In genomic region chr6:97252086-97252485, GRCm38 (mm10) we compare ENCODE assay signal across 20 mouse cellular contexts. TPM values are rescaled to one million over a fixed set of nuclear protein-coding genes. Genes with fewer than 3 reads are reported as not detected.
A peak's percentile ranks its signal among the peaks of the same experiment; 100 is the strongest.
DNase-seq lines count a peak whose midpoint lies in the region; ATAC-seq and TF ChIP-seq lines count a peak whose summit lies in the region.
"Had no signal": no experiment of that assay in that cellular context is flagged by ENCODE, and none has a peak within 500 bp of the region (broad histone marks: within the 10 kb centered on the region; RNA-seq: fewer than 3 reads in every experiment).

No protein-coding gene starts in this region.

- no peaks in the 10 kb centered on the region for H3K79me2 ChIP-seq in myocyte (ENCODE audit: control insufficient read depth, insufficient read depth)

- H3ac ChIP-seq in myocyte (ENCODE audit: control insufficient read depth, insufficient read length) = no peak overlapping the region

- H3K9me3 ChIP-seq in heart, embryonic 10.5 days = no peaks in the 10 kb centered on the region
- H3K9me3 ChIP-seq in heart, embryonic 13.5 days = no peaks in the 10 kb centered on the region
- H3K9me3 ChIP-seq: hindbrain, embryonic 15.5 days had no signal

- peak overlapping the region; percentile 51 for H3K4me3 ChIP-seq in heart, embryonic 10.5 days
- H3K4me3 ChIP-seq in heart, embryonic 13.5 days = peak overlapping the region; percentile 49
- H3K4me3 ChIP-seq in myocyte = peak overlapping the region; percentile 29
- H3K4me3 ChIP-seq: erythroblast, embryonic 14.5 days; hindbrain, embryonic 15.5 days had no signal

- H3K27ac ChIP-seq in heart, embryonic 10.5 days = peak overlapping the region; percentile 87
- peak overlapping the region; percentile 95 for H3K27ac ChIP-seq in heart, embryonic 13.5 days (replicated peaks)
- H3K27ac ChIP-seq: hindbrain, embryonic 15.5 days; liver, embryonic 14.5 days; stomach, postnatal 0 days had no signal

- peaks cover 21% of the 10 kb centered on the region for H3K4me1 ChIP-seq in heart, embryonic 10.5 days
- peaks cover 12% of the 10 kb centered on the region; the same call in 1 of the 2 replicates for H3K4me1 ChIP-seq in heart, embryonic 13.5 days
- H3K4me1 ChIP-seq: hindbrain, embryonic 15.5 days had no signal

- H3K27me3 ChIP-seq in heart, embryonic 10.5 days (ENCODE audit: insufficient read depth, poor library complexity, severe bottlenecking) = no peaks in the 10 kb centered on the region
- H3K27me3 ChIP-seq in heart, embryonic 13.5 days (replicated peaks) = no peaks in the 10 kb centered on the region
- H3K27me3 ChIP-seq in myocyte (ENCODE audit: control insufficient read depth, insufficient read depth, insufficient read length) = no peaks in the 10 kb centered on the region
- H3K27me3 ChIP-seq: hindbrain, embryonic 15.5 days had no signal

- peak overlapping the region; percentile 72 for H3K9ac ChIP-seq in heart, embryonic 13.5 days
- H3K9ac ChIP-seq: hindbrain, embryonic 15.5 days; liver, embryonic 14.5 days had no signal

- H3K4me2 ChIP-seq in heart, embryonic 13.5 days = peak overlapping the region; percentile 65
- peak overlapping the region; percentile 68 for H3K4me2 ChIP-seq in myocyte (ENCODE audit: low read depth)
- H3K4me2 ChIP-seq: hindbrain, embryonic 15.5 days; midbrain, embryonic 11.5 days had no signal

- WGBS in heart, embryonic 10.5 days = 41% methylated on average over 5 of the region's 5 CpGs
- WGBS in heart, embryonic 13.5 days = 20% methylated on average over 5 of the region's 5 CpGs

- peak; percentile 19 for DNase-seq in adrenal gland, postnatal 10 days
- DNase-seq in adrenal gland, postnatal 36 days = no peak
- no peak for DNase-seq in heart, embryonic 10.5 days (ENCODE audit: low spot score)
- DNase-seq in heart, adult 8-10 months (ENCODE audit: low spot score) = no peak
- DNase-seq in ovary, adult 18-20 months (ENCODE audit: low spot score) = no peak
- no peak for DNase-seq in cerebellum, adult 11 months
- DNase-seq: cerebellum, adult 9-11 months; kidney, postnatal 14 days; lung, postnatal 14 days; thymus, postnatal 14 days had no signal

- no peak for TF ChIP-seq POLR2A in myocyte (IDR thresholded peaks at IDR 0.05; ENCODE audit: insufficient read length, low read depth)

- no peak for ATAC-seq in heart, embryonic 13.5 days (ENCODE audit: extremely low read depth, insufficient number of reproducible peaks, low FRiP score, low TSS enrichment)
- ATAC-seq: intestine, postnatal 0 days had no signal

- H3K36me3 ChIP-seq in heart, embryonic 10.5 days = peaks cover 11% of the 10 kb centered on the region; the same call in 1 of the 2 replicates
- H3K36me3 ChIP-seq in heart, embryonic 13.5 days = peaks cover 10% of the 10 kb centered on the region
- H3K36me3 ChIP-seq in myocyte (ENCODE audit: control insufficient read depth, insufficient read depth) = no peaks in the 10 kb centered on the region
- H3K36me3 ChIP-seq: hindbrain, embryonic 15.5 days had no signal

TF ChIP-seq in myocyte, 11 proteins besides CTCF, POLR2A, EP300 and RAD21:
- no peak for TF ChIP-seq SRF (IDR thresholded peaks at IDR 0.05; ENCODE audit: control insufficient read depth, insufficient read length, low read depth)
- no peak for TF ChIP-seq E2F4 (IDR thresholded peaks at IDR 0.05; ENCODE audit: insufficient read depth)
- TF ChIP-seq TCF3 (IDR thresholded peaks at IDR 0.05; ENCODE audit: insufficient read length, low read depth) = no peak
- no peak for TF ChIP-seq REST (IDR thresholded peaks at IDR 0.05; ENCODE audit: insufficient read depth, insufficient read length)
- no peak for TF ChIP-seq MYOD1 (IDR thresholded peaks at IDR 0.05; ENCODE audit: control insufficient read depth in 1 of 3, insufficient read length in 2 of 3, low read depth in 2 of 3)
- no peak for TF ChIP-seq MAX (IDR thresholded peaks at IDR 0.05; ENCODE audit: low read depth)
- TF ChIP-seq TCF12 (IDR thresholded peaks at IDR 0.05; ENCODE audit: insufficient read depth, poor library complexity, severe bottlenecking) = no peak

RNA-seq across cellular contexts. Expression of gene Lmod3, which starts 0.5 kb away (rescaled TPM):
- total RNA-seq in adrenal gland, postnatal 10 days (2021) = 10 to 100 TPM in 1 of 2 experiments, 1 to 10 TPM in 1; 3.1 to 17.1 TPM
- total RNA-seq in adrenal gland, postnatal 36 days (2021) = not detected
- polyA plus RNA-seq in heart, embryonic 10.5 days (2016; fragmentation: Nextera tagmentation; extraction: Ambion mirVana) = 10.5 and 17.5 TPM in 2 replicates
- 10 to 100 TPM; 66.2 to 86.5 (median 72.0) TPM for total RNA-seq in heart, adult 8-10 months (2022)
- polyA plus RNA-seq in heart, embryonic 13.5 days (2015; fragmentation: Nextera tagmentation; extraction: Ambion mirVana) = 14.3 and 16.7 TPM in 2 replicates
- 55.6 TPM for polyA plus RNA-seq in myocyte (2012; fragmentation: generic; extraction: Trizol)
- total RNA-seq: left cerebral cortex, postnatal 25 days; neutrophil, adult 5-6 weeks had no signal
- polyA plus RNA-seq: erythroblast, embryonic 14.5 days; hindbrain, embryonic 15.5 days; liver, embryonic 14.5 days had no signal

RNA-seq across cellular contexts. Expression of gene Arl6ip5, which starts 41.6 kb away (rescaled TPM):
- 10 to 100 TPM; 79.0 to 91.6 TPM for total RNA-seq in adrenal gland, postnatal 10 days (2021)
- 100 to 1,000 TPM; 121 to 138 TPM for total RNA-seq in adrenal gland, postnatal 36 days (2021)
- polyA plus RNA-seq in heart, embryonic 10.5 days (2016; fragmentation: Nextera tagmentation; extraction: Ambion mirVana) = 54.5 and 87.5 TPM in 2 replicates
- total RNA-seq in heart, adult 8-10 months (2022) = 100 to 1,000 TPM; 135 to 148 (median 144) TPM
- 82.7 and 96.9 TPM in 2 replicates for polyA plus RNA-seq in heart, embryonic 13.5 days (2015; fragmentation: Nextera tagmentation; extraction: Ambion mirVana)
- polyA plus RNA-seq in myocyte (2012; fragmentation: generic; extraction: Trizol) = 750 TPM

RNA-seq across cellular contexts. Expression of gene Uba3, which starts 46.6 kb away (rescaled TPM):
- 10 to 100 TPM; 59.4 to 66.5 TPM for total RNA-seq in adrenal gland, postnatal 10 days (2021)
- total RNA-seq in adrenal gland, postnatal 36 days (2021) = 10 to 100 TPM; 59.1 to 66.2 TPM
- 88.8 and 90.6 TPM in 2 replicates for polyA plus RNA-seq in heart, embryonic 10.5 days (2016; fragmentation: Nextera tagmentation; extraction: Ambion mirVana)
- total RNA-seq in heart, adult 8-10 months (2022) = 10 to 100 TPM; 50.7 to 59.2 (median 54.2) TPM
- polyA plus RNA-seq in heart, embryonic 13.5 days (2015; fragmentation: Nextera tagmentation; extraction: Ambion mirVana) = 68.6 and 74.0 TPM in 2 replicates
- 43.7 TPM for polyA plus RNA-seq in myocyte (2012; fragmentation: generic; extraction: Trizol)
